Mouse (Mus musculus): ENCODE measurements around the gene Gsdme. TPM values are rescaled to one million over a fixed set of nuclear protein-coding genes. Genes with fewer than 3 reads are reported as not detected.

Gsdme gene
- polyA plus RNA-seq, 1 experiment: 11.6 TPM

DNA sequence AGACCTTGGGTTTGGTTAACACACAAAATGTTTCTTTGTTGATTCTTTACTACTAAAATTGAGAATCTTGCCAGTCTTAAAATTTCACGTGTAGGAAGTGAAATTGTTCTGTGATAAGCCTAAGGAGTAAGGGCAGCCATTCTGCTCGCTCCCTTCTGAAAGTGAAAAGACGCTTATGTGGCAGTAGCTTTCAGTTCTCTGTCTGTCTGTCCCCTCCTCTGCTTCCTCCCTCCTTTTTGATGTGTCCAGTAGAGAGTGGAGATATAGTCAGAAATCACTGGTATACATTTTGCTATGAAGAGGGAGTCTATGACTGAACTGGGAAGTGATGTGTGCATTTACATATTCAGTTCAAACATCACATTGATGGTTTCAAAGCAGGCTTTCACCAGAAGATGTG is 70.8 kb downstream of the Gsdme start:
- DNase-seq (ENCODE audit: extremely low spot score in 1 of 2, low spot score in 1 of 2): no peak

DNA sequence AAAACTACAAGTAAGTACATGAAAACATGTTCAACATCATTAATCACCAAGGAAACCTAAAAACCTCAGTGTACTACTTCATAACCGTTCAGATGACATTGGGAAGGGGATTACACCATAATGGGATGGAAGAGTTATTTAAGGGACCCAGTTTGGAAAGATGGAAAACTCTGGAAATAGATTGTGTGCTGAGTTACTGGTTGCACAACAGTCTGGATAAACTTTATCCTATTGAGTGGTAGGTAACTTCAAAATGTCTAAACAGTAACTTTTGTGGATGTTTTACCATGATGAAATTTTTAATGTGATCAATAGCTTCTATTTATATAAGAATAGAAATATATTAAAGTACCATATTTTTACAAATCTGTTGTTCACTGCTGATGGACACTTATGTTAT is 71.5 kb downstream of the Gsdme start:
- no peak for DNase-seq (ENCODE audit: extremely low spot score in 1 of 2, low spot score in 1 of 2)

DNA sequence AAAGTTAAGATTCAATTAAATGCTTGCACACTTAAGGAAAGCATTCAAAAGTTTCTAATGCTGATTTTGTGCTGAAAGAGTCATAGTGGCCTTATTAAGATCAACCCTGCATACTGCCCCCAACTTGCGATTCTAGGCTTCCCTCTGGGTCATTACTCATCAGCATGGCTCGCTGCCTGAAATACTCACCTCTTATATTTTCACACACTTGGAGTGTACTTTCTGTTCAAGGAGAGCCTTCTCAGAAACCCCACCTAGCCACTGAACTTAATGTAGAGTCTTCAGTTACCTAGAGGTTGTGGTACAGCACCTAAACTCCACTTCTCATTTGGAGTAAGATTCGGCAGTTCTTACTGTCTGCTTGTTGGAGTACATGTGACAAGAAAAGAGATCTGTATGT is 72.1 kb downstream of the Gsdme start:
- DNase-seq (ENCODE audit: extremely low spot score in 1 of 2, low spot score in 1 of 2): no peak

DNA sequence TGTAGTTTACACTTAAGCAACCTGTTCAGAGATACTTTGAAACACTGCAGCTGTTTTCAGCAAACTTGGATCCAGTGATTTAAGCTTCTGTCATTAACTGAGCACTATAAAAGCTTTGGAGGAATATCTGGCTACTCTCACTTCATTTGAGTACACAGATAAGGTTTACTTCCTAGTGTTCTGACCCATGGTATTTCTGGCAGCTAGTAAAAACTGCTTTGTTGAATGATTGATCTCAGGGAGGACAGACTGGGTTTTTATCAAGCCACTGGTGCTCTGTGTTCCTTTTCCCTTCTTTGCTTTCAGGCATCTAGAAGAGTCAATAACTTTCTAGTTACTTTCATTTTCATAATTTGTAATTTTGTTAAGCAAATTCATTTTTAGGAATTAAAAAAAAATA is 74.3 kb downstream of the Gsdme start:
- no peak for DNase-seq (ENCODE audit: extremely low spot score in 1 of 2, low spot score in 1 of 2)

DNA sequence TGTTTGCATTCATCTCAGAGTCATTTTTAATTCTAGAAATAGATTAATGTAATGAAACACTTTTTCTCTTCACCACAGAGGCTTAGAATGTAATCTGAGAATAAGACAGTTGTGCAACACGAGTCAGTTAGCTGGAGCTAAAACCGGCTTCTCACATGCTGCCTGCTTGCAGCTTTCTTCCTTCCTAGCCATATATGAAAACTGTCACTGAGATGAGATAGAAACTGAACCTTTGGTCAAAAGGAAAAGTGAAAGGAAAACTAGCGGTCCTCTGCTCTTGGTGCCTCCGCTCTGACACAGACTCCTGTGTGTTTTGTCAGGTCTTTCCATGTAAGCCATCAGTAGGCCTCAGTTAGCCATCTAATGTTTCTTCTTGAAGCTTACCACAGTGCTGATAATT is 75.7 kb downstream of the Gsdme start:
- no peak for DNase-seq (ENCODE audit: extremely low spot score in 1 of 2, low spot score in 1 of 2)

DNA sequence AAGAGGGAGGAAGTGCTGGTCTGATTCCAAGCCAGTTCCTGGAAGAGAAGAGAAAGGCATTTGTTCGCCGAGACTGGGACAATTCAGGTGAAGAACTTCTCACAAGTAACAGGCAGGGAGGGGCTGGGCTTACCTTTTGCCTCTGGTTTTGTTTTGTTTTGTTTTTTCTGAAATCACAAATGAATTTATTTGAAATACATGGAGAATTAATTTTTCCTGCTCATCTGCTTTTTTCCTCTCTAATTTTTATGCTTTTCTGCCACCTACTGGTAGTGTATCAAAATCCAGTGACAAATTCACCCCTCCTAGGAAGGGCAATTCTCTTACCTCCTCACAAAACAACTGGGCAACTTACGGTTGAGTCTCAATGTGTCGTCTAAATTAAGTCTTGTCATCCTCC is 83.5 kb downstream of the Gsdme start:
- peak in 1 of 2 experiments; percentile 64 for DNase-seq (ENCODE audit: extremely low spot score in 1 of 2, low spot score in 1 of 2)

DNA sequence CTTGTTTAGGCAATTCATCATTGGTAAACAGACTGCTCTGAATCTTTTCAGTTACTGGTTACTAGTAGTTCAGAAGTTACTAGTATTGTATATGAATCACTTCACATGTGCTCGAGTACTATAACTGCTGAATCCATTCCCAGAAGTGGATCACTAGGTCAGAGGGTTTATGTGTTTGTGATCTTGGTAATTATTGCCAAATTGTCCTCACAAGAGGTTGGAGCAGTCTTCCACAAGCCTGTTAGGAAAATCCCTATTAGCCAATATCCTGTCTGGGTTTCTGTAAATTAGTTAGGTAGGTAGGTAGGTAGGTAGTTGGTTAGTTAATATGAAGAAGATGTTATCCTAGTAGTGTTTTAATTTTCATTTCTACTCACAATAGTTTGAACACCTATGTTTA is 87.9 kb downstream of the Gsdme start:
- DNase-seq (ENCODE audit: extremely low spot score in 1 of 2, low spot score in 1 of 2): no peak

DNA sequence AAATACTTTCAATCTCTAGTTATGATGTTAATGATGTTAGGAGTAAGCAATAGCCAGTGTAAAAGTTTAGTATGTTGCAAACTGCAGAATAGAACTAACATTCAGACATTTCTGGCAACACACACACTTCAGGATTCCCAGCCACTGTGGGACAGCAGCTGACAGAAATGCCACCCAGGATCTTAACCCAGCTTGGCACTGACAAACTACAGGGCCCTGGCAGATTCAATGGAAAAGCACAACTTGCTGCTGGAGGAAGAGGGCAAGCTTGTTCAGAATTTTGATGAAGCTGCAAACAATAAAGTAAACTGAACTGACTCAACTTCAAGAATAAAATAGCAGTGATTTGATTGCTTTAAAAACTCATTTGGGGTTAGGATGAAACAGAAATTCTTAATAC is 93.9 kb downstream of the Gsdme start:
- DNase-seq (ENCODE audit: extremely low spot score in 1 of 2, low spot score in 1 of 2): peak in 1 of 2 experiments; percentile 39

DNA sequence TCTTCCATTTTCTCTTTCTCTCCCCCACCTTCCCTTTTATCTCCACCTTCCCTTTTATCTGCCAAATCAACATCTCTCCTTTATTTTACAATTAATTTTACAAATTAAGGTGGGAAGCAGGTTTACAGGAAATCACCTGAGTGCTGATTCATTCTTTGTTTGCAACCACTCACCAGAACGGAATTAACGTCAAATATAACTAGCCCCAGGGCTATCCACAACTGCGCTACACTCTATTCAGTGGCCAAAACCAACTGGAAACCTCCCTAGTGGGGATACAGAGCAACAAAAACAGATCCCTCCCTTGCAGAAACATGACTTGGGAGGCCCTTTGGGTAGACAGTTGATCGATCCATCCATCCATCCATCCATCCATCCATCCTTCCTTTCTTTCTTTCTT is 94.8 kb downstream of the Gsdme start:
- no peak for DNase-seq (ENCODE audit: extremely low spot score in 1 of 2, low spot score in 1 of 2)

DNA sequence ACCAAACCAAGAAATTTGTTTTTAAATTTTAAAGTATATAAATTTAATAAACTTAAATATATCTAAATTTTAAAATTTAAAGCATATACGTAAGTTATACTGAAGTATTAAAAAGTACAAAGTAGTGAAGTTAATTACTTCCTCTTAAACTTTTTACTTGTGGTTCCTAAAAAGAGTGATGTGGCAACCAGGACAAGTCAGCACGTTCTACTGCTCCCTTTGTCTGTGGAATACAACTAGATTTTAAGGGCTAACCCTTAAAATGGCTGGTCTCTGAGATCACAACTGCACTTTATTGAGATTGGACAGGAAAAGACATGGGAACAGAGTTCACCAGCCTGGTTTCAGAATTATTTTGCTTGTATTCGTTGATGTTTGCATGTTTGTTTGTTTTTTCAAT is 100.6 kb downstream of the Gsdme start:
- no peak for DNase-seq (ENCODE audit: extremely low spot score in 1 of 2, low spot score in 1 of 2)

DNA sequence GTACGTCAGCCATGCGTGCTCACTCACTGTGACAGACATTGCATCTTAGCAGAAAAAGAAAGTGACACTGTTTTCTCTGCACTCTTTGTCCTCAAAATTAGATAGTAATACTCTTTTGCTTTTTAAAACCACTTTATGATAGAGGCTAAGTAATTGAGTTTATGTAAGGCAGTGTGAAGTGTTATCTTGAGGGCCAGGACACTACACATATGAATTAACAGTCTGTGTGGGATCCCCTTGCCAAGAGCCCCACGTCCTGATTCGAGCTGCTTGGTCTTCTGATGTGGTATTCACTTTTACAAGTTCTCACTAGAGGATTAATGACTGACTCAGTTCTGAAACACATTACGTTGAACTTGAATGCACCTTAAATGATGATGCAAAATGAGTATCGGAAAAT is 103.8 kb downstream of the Gsdme start:
- DNase-seq (ENCODE audit: extremely low spot score in 1 of 2, low spot score in 1 of 2): no peak

DNA sequence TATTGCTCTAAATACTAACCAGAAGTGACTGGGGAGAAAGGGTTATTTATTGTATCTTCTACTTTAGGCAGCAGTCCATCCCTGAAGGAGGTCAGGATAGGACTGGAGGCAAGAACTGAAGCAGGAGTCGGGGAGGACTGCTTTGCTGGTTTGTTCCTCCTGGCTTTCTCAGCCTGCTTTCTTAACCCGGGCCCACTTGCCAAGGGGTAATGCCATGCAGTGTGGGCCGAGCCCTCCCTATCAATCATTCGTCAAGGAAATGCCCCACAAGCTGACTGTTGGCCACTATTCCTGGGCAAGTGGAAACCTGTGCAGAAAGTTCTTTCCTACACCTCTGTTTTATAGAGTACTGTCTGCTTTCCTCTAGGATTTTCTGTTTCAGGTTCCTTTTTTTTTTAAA is 114.3 kb downstream of the Gsdme start:
- no peak for DNase-seq (ENCODE audit: extremely low spot score in 1 of 2, low spot score in 1 of 2)

DNA sequence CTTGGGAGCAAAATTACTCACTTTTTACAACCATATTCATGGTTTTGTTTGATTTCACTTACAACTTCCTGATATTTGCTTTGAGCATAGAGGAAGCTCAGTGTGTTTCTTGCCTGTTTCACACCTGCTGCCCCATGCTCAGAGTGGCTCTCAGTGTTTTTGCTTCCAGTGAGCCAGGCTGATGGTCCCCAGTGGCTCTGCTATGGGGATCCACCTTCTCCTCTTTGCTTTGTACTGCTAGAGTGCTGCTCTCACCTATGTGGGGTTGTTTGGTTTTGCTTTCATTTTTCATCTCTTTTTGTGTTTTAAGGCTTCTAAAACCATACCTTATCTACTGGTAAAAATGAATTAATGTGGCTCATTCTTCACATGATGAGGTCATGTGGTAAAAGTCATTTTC is 117.5 kb downstream of the Gsdme start:
- no peak for DNase-seq (ENCODE audit: extremely low spot score in 1 of 2, low spot score in 1 of 2)

DNA sequence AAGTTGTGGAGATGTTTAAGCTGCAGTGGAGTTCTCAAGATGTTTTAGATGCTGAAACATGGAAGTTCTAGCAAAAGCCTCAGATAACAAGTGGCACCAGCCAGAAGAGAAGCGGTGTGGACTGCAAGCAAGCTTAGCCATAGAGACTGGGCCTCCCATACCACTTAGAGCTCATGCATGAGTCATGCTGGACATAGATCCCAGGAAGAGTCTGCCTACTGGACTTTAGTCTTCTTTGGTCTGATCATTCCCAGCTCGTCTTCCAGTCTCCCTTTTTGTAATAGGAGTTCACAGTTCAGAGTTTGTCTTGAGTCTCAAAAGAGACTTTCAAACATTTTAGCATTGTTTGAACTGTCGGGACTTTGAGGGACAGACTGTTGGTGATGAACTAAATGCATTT is 124.1 kb downstream of the Gsdme start:
- no peak for DNase-seq (ENCODE audit: extremely low spot score in 1 of 2, low spot score in 1 of 2)

Other genes starting within 250 kb of the Gsdme start
- 45.7 and 64.0 TPM in 2 replicates for gene Mpp6, start 153.6 kb downstream of the Gsdme start, polyA plus RNA-seq (2012; rRNA removed)
- 23.6 and 25.9 TPM in 2 replicates for gene Osbpl3, start 192.3 kb upstream of the Gsdme start, polyA plus RNA-seq (2012; rRNA removed)